Mouse (Mus musculus) CH12.LX (cell line): ENCODE measurements at regions not wholly inside any gene's neighbourhood (a gene's known extent, or its start where the extent isn't known, plus 50 kb on each side); places are given as distances from the start of the nearest gene placed in this dataset.

Experiments used
- DNase-seq: peaks from one replicate; pipeline ENCODE4 v3.0.0-alpha.2; 2013; ENCODE audit errors: extremely low read depth
- H3K27ac ChIP-seq: 2 replicates; pipeline ENCODE4 v1.5.1; 2012; ENCODE audit warnings: low read depth, mild to moderate bottlenecking, control low read depth, moderate library complexity; ENCODE audit not compliant: insufficient read depth
- H3K27me3 ChIP-seq: replicated peaks from 2 replicates; pipeline ENCODE3; 2012; ENCODE audit warnings: inconsistent platforms
- H3K36me3 ChIP-seq, 2 experiments: replicated peaks in 1 of 2; 2 replicates each; pipeline versions ENCODE3 to v1.6.1; 2012; ENCODE audit warnings: inconsistent platforms in 1 of 2, low read length in 1 of 2, mild to moderate bottlenecking in 1 of 2, mixed read lengths in 1 of 2, moderate library complexity in 1 of 2; ENCODE audit not compliant: control insufficient read depth in 1 of 2, insufficient read depth in 1 of 2
- H3K4me1 ChIP-seq, 2 experiments: 2 replicates each; pipeline ENCODE4 v1.6.1; 2012; ENCODE audit warnings: inconsistent platforms in 1 of 2, moderate library complexity in 1 of 2; ENCODE audit not compliant: insufficient read depth in 2 of 2, control insufficient read depth in 1 of 2
- H3K4me2 ChIP-seq: 2 replicates; pipeline ENCODE4 v1.6.1; 2012; ENCODE audit warnings: low read depth, mild to moderate bottlenecking, control low read depth; ENCODE audit not compliant: poor library complexity, insufficient read depth, severe bottlenecking
- H3K4me3 ChIP-seq, 3 experiments: fragments of 150-350 bp in 1 of 3; sonication (generic) in 1 of 3; replicated peaks in 1 of 3; 2 replicates each; pipeline versions ENCODE3 to v1.5.1; 2011 to 2012; ENCODE audit warnings: low read depth in 2 of 3, low read length in 2 of 3, mild to moderate bottlenecking in 2 of 3, moderate library complexity in 2 of 3, control low read depth in 1 of 3, improper control_type of control experiment in 1 of 3, inconsistent platforms in 1 of 3, mixed read lengths in 1 of 3; ENCODE audit not compliant: poor library complexity in 1 of 3
- H3K79me2 ChIP-seq: replicated peaks from 2 replicates; pipeline ENCODE4 v1.6.1; 2012; ENCODE audit warnings: mild to moderate bottlenecking, moderate library complexity; ENCODE audit not compliant: control insufficient read depth, poor library complexity, insufficient read depth, severe bottlenecking; ENCODE audit errors: extremely low read depth
- H3K9ac ChIP-seq: 2 replicates; pipeline ENCODE4 v1.6.1; 2012; ENCODE audit warnings: low read depth, mild to moderate bottlenecking, control low read depth, moderate library complexity; ENCODE audit not compliant: insufficient read depth
- H3K9me3 ChIP-seq: replicated peaks from 2 replicates; pipeline ENCODE3; 2012; ENCODE audit warnings: low read length, inconsistent platforms, mixed read lengths
- BHLHE40 ChIP-seq: IDR thresholded peaks from 2 replicates; pipeline ENCODE4 v1.6.1; 2011; ENCODE audit warnings: mild to moderate bottlenecking, low read depth, low read length, improper control_type of control experiment
- CTCF ChIP-seq, 2 experiments: IDR thresholded peaks in 1 of 2; conservative IDR thresholded peaks in 1 of 2; 2 replicates each; pipeline ENCODE4 v1.5.1; 2011 to 2012; ENCODE audit warnings: low read depth in 2 of 2, low read length in 2 of 2, improper control_type of control experiment in 1 of 2, inconsistent platforms in 1 of 2, mild to moderate bottlenecking in 1 of 2, moderate library complexity in 1 of 2
- ELF1 ChIP-seq: IDR thresholded peaks from 2 replicates; pipeline ENCODE4 v1.6.1; 2014; ENCODE audit warnings: low read depth, mild to moderate bottlenecking, inconsistent platforms, low read length, improper control_type of control experiment
- EP300 ChIP-seq: IDR thresholded peaks from 2 replicates; pipeline ENCODE4 v1.6.1; 2011; ENCODE audit warnings: low read length, improper control_type of control experiment
- JUN ChIP-seq: IDR thresholded peaks from 2 replicates; pipeline ENCODE4 v1.6.1; 2011; ENCODE audit warnings: low read depth, mild to moderate bottlenecking, low read length, improper control_type of control experiment, moderate library complexity; ENCODE audit not compliant: insufficient read depth
- JUND ChIP-seq: conservative IDR thresholded peaks from 2 replicates; pipeline ENCODE4 v1.6.1; 2011; ENCODE audit warnings: low read depth, low read length, improper control_type of control experiment
- KAT2A ChIP-seq: IDR thresholded peaks from 2 replicates; pipeline ENCODE4 v1.6.1; 2012; ENCODE audit warnings: low read length, improper control_type of control experiment, inconsistent platforms; ENCODE audit not compliant: insufficient replicate concordance
- MAFK ChIP-seq: IDR thresholded peaks from 2 replicates; pipeline ENCODE4 v1.6.1; 2011; ENCODE audit warnings: low read length, improper control_type of control experiment; ENCODE audit not compliant: insufficient replicate concordance
- MAX ChIP-seq: IDR thresholded peaks from 2 replicates; pipeline ENCODE4 v1.6.1; 2011; ENCODE audit warnings: low read length, improper control_type of control experiment
- MAZ ChIP-seq: IDR thresholded peaks from 2 replicates; pipeline ENCODE4 v1.6.1; 2012; ENCODE audit warnings: low read depth, mild to moderate bottlenecking, inconsistent platforms, low read length, improper control_type of control experiment, moderate library complexity
- MEF2A ChIP-seq: IDR thresholded peaks from 2 replicates; pipeline ENCODE4 v1.6.1; 2014; ENCODE audit warnings: low read depth, mild to moderate bottlenecking, inconsistent platforms, low read length, improper control_type of control experiment, borderline replicate concordance
- NELFE ChIP-seq: IDR thresholded peaks from 2 replicates; pipeline ENCODE4 v1.6.1; 2011; ENCODE audit warnings: low read depth, low read length, improper control_type of control experiment
- NRF1 ChIP-seq: IDR thresholded peaks from 2 replicates; pipeline ENCODE4 v1.6.1; 2014; ENCODE audit warnings: low read depth, mild to moderate bottlenecking, inconsistent platforms, low read length, improper control_type of control experiment, moderate library complexity
- POLR2A ChIP-seq: IDR thresholded peaks from 2 replicates; pipeline ENCODE4 v1.6.1; 2011; ENCODE audit warnings: low read depth, mild to moderate bottlenecking, improper control_type of control experiment, low read length
- POLR2AphosphoS2 ChIP-seq: IDR thresholded peaks from 2 replicates; pipeline ENCODE4 v1.6.1; 2011; ENCODE audit warnings: low read depth, low read length, improper control_type of control experiment
- RCOR1 ChIP-seq: conservative IDR thresholded peaks from 2 replicates; pipeline ENCODE4 v1.6.1; 2012; ENCODE audit warnings: low read depth, mild to moderate bottlenecking, inconsistent platforms, low read length, improper control_type of control experiment
- SIN3A ChIP-seq: IDR thresholded peaks from 2 replicates; pipeline ENCODE4 v1.6.1; 2012; ENCODE audit warnings: low read length, improper control_type of control experiment, inconsistent platforms
- SMC3 ChIP-seq: IDR thresholded peaks from 2 replicates; pipeline ENCODE4 v1.6.1; 2011; ENCODE audit warnings: low read depth, low read length, improper control_type of control experiment
- TCF12 ChIP-seq: IDR thresholded peaks from 2 replicates; pipeline ENCODE4 v1.6.1; 2014; ENCODE audit warnings: low read depth, mild to moderate bottlenecking, inconsistent platforms, low read length, improper control_type of control experiment
- UBTF ChIP-seq: IDR thresholded peaks from 2 replicates; pipeline ENCODE4 v1.6.1; 2012; ENCODE audit warnings: low read depth, mild to moderate bottlenecking, inconsistent platforms, low read length, improper control_type of control experiment, moderate library complexity
- USF2 ChIP-seq: conservative IDR thresholded peaks from 2 replicates; pipeline ENCODE4 v1.6.1; 2011; ENCODE audit warnings: low read depth, low read length, improper control_type of control experiment
- ZMIZ1 ChIP-seq: IDR thresholded peaks from 2 replicates; pipeline ENCODE4 v1.6.1; 2012; ENCODE audit warnings: low read depth, mild to moderate bottlenecking, inconsistent platforms, low read length, improper control_type of control experiment
- ZNF384 ChIP-seq: IDR thresholded peaks from 2 replicates; pipeline ENCODE4 v1.6.1; 2012; ENCODE audit warnings: low read depth, low read length, improper control_type of control experiment, inconsistent platforms
- dilution Hi-C: fragments of 300-500 bp; cut with MboI; formaldehyde crosslinking; loops from 2 replicates; pipeline ENCODE4 v1.14.3; 2020; ENCODE audit warnings: low sequenced_read_pairs; ENCODE audit not compliant: extremely low pct_unique_long_range_greater_than_20kb, extremely low pct_ligation_motif_present
- in situ Hi-C: fragments of 300-500 bp; cut with MboI; formaldehyde crosslinking; loops from 3 replicates; pipeline ENCODE4 v1.14.3; 2019; ENCODE audit warnings: low sequenced_read_pairs, low pct_ligation_motif_present, low pct_unique_long_range_greater_than_20kb, mixed read lengths

DNA sequence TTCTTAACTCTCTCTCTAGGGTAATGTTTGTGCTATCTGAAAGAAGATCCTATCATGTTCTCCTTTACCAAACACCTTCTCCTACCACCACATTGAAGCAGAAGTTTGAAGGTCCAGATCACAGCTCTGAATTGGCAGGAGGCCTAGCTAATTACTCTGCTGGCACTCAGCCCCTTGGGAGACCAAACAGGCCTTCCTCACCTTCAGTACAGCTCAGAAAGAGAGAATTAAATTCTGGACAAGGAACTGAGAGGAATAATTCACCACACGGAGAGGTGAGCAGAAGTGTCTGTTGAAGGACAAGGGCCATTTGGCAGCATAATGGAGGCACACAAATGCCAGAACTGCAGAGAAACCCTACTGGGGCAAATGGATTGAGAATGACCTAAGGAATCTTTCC, 334.6 kb downstream of the Olfr1505 start:
- H3K36me3 ChIP-seq = no peaks in the 10 kb centered on the region
- no peak for TF ChIP-seq NELFE
- TF ChIP-seq JUND = no peak
- no peak for TF ChIP-seq MAX
- TF ChIP-seq MEF2A = no peak
- no peak for TF ChIP-seq MAFK
- no peak for TF ChIP-seq USF2
- TF ChIP-seq RCOR1 = no peak
- no peak for TF ChIP-seq ELF1
- TF ChIP-seq UBTF = no peak
- no peak for TF ChIP-seq ZMIZ1
- no peak for TF ChIP-seq POLR2A
- TF ChIP-seq KAT2A = no peak
- no peak for TF ChIP-seq POLR2AphosphoS2
- TF ChIP-seq ZNF384 = no peak
- no peak for TF ChIP-seq SMC3
- no peak for TF ChIP-seq NRF1
- no peaks in the 10 kb centered on the region for H3K79me2 ChIP-seq
- no peak overlapping the region for H3K27ac ChIP-seq
- H3K9me3 ChIP-seq = no peaks in the 10 kb centered on the region
- no peak overlapping the region for H3K9ac ChIP-seq
- H3K4me3 ChIP-seq = no peak overlapping the region
- dilution Hi-C loops (no loop called here), in situ Hi-C loops (loop anchor here (10.0 kb wide), 1 partner anchor 163 kb away; no protein-coding TSS in a partner anchor)
- H3K27me3 ChIP-seq = no peaks in the 10 kb centered on the region
- peaks cover 9 to 53% of the 10 kb centered on the region in 2 experiments; a peak in 3 of 4 replicates for H3K4me1 ChIP-seq
- DNase-seq = no peak
- H3K4me2 ChIP-seq = no peak overlapping the region

DNA sequence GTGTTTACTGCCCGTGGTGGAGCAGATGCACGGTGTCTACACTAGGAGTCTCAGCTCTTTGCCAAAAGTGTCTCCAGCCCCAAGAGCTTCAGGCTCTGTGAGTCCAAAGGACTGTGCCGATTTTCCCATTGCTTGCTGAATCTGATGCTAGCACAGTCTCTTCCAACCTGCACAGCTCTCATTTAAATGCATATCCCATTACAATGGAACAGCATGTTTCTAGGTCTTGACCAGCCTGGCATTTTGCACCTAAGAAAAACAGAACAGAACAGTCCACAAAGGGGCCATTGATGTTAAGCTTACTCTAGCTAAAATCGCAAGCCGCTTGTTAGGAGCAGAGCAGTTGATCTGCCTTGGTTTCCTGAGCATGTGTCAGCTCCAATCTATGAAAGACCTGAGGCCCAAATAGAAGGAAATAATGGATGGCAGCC, 339.2 kb downstream of the Tle4 start:
- peaks cover 0 to 10% of the 10 kb centered on the region in 2 experiments; a peak in 1 of 4 replicates for H3K4me1 ChIP-seq
- H3K4me2 ChIP-seq = no peak overlapping the region
- no peaks in the 10 kb centered on the region for H3K9me3 ChIP-seq
- H3K9ac ChIP-seq = no peak overlapping the region
- no peak overlapping the region for H3K4me3 ChIP-seq
- H3K27me3 ChIP-seq = no peaks in the 10 kb centered on the region
- H3K79me2 ChIP-seq = no peaks in the 10 kb centered on the region
- H3K27ac ChIP-seq = no peak overlapping the region
- DNase-seq = no peak
- in situ Hi-C loops = no loop called here
- dilution Hi-C loops = no loop called here
- no peak for TF ChIP-seq NRF1
- TF ChIP-seq TCF12 = no peak
- TF ChIP-seq ZMIZ1 = no peak
- no peak for TF ChIP-seq POLR2AphosphoS2
- TF ChIP-seq JUN = no peak
- TF ChIP-seq BHLHE40 = no peak
- TF ChIP-seq EP300 = no peak
- TF ChIP-seq MAZ = no peak
- TF ChIP-seq SMC3 = no peak
- no peak for TF ChIP-seq CTCF (conservative IDR thresholded peaks at IDR 0.05 in 1 of 2, IDR thresholded peaks at IDR 0.05 in 1 of 2; ENCODE audit: low read depth in 2 of 2, low read length in 2 of 2)
- TF ChIP-seq JUND = no peak
- TF ChIP-seq SIN3A = no peak
- no peaks in the 10 kb centered on the region for H3K36me3 ChIP-seq
